Mouse (Mus musculus) embryonic facial prominence, embryonic 11.5 days (tissue): ENCODE measurements at regions not wholly inside any gene's neighbourhood (a gene's known extent, or its start where the extent isn't known, plus 50 kb on each side); places are given as distances from the start of the nearest gene placed in this dataset.

ENCODE experiments used
- ATAC-seq: fragments of 200-750 bp; cut with Nextera tagmentation; replicated peaks from 2 replicates; pipeline ENCODE4 v1.8.0; 2017; ENCODE audit warnings: low read depth; ENCODE audit not compliant: insufficient number of reproducible peaks, low FRiP score, low TSS enrichment
- DNase-seq: peaks from one replicate; pipeline ENCODE4 v3.0.0-alpha.2; 2015; ENCODE audit warnings: low spot score
- H3K27ac ChIP-seq: fragments of 300-500 bp; sonication (generic); replicated peaks from 2 replicates; pipeline ENCODE4 v1.5.1; 2014; ENCODE audit warnings: mild to moderate bottlenecking, low read depth, low read length, control low read depth
- H3K27me3 ChIP-seq: fragments of 300-500 bp; sonication (generic); 2 replicates; pipeline ENCODE4 v1.6.1; 2014; ENCODE audit warnings: mild to moderate bottlenecking, low read length, moderate library complexity, mixed read lengths; ENCODE audit not compliant: control insufficient read depth, insufficient read depth
- H3K36me3 ChIP-seq: fragments of 300-500 bp; sonication (generic); replicated peaks from 2 replicates; pipeline ENCODE4 v1.6.1; 2014; ENCODE audit warnings: low read depth, mild to moderate bottlenecking, low read length, moderate library complexity, mixed read lengths; ENCODE audit not compliant: control insufficient read depth, insufficient read depth
- H3K4me1 ChIP-seq: fragments of 300-500 bp; sonication (generic); 2 replicates; pipeline ENCODE4 v1.6.1; 2014; ENCODE audit warnings: low read length, mixed read lengths; ENCODE audit not compliant: control insufficient read depth, insufficient read depth
- H3K4me2 ChIP-seq: fragments of 300-500 bp; sonication (generic); 2 replicates; pipeline ENCODE4 v1.6.1; 2014; ENCODE audit warnings: low read depth, mild to moderate bottlenecking, control low read depth, low read length, moderate library complexity
- H3K4me3 ChIP-seq: fragments of 300-500 bp; sonication (generic); 2 replicates; pipeline ENCODE4 v1.5.1; 2014; ENCODE audit warnings: low read depth, low read length, control low read depth
- H3K9ac ChIP-seq: fragments of 300-500 bp; sonication (generic); replicated peaks from 2 replicates; pipeline ENCODE4 v1.6.1; 2014; ENCODE audit warnings: mild to moderate bottlenecking, control low read depth, low read length
- H3K9me3 ChIP-seq: fragments of 300-500 bp; sonication (generic); replicated peaks from 2 replicates; pipeline ENCODE4 v1.6.1; 2016; ENCODE audit warnings: mild to moderate bottlenecking, low read length, inconsistent platforms, mixed read lengths; ENCODE audit not compliant: control insufficient read depth
- WGBS: fragments of 180-500 bp; shearing (Covaris S2); extraction: QIAGEN DNeasy Blood & Tissue Kit; methylation state at CpG from one replicate; pipeline ENCODE4 v1.1.7; 2014; 5-methylcytosine and 5-hydroxymethylcytosine counted together

GRCm38 (mm10) chr15:31724252-31724651 is 122.6 kb downstream of the Fam173b start:
- Histone ChIP-seq H3K36me3 (no peaks in the 10 kb centered on the region), H3K9ac (no peak overlapping the region), H3K27ac (no peak overlapping the region), H3K4me3 (no peak overlapping the region), H3K9me3 (no peaks in the 10 kb centered on the region), H3K27me3 (no peaks in the 10 kb centered on the region), H3K4me1 (no peaks in the 10 kb centered on the region), H3K4me2 (no peak overlapping the region)
- no peak for ATAC-seq
- no peak for DNase-seq
- 69% methylated on average over 11 of the region's 11 CpGs for WGBS

- 86% methylated on average over 9 of the region's 9 CpGs for WGBS
- Histone ChIP-seq H3K27me3 (no peaks in the 10 kb centered on the region), H3K9me3 (no peaks in the 10 kb centered on the region), H3K36me3 (no peaks in the 10 kb centered on the region), H3K27ac (no peak overlapping the region), H3K4me2 (no peak overlapping the region), H3K4me3 (no peak overlapping the region), H3K4me1 (no peaks in the 10 kb centered on the region), H3K9ac (no peak overlapping the region)
- no peak for DNase-seq
- no peak for ATAC-seq
Measured at GRCm38 (mm10) chr15:31729133-31729532, 127.5 kb downstream of the Fam173b start.

GRCm38 (mm10) chr15:31741686-31742085 is 140.0 kb downstream of the Fam173b start:
- no peaks in the 10 kb centered on the region for H3K36me3 ChIP-seq
- no peak overlapping the region for H3K27ac ChIP-seq
- no peaks in the 10 kb centered on the region for H3K27me3 ChIP-seq
- no peak overlapping the region for H3K4me2 ChIP-seq
- WGBS: 37% methylated on average over 4 of the region's 4 CpGs
- no peak overlapping the region for H3K9ac ChIP-seq
- ATAC-seq (0 out of 2 replicates have a peak, but pooled peaks have one; percentile 56), DNase-seq (peak; percentile 83)
- no peak overlapping the region for H3K4me3 ChIP-seq
- H3K4me1 ChIP-seq: no peaks in the 10 kb centered on the region
- H3K9me3 ChIP-seq: no peaks in the 10 kb centered on the region

GRCm38 (mm10) chr15:31744570-31744969 is 142.9 kb downstream of the Fam173b start:
- Histone ChIP-seq H3K4me1 (no peaks in the 10 kb centered on the region), H3K27ac (no peak overlapping the region), H3K4me3 (no peak overlapping the region), H3K27me3 (no peaks in the 10 kb centered on the region), H3K9ac (no peak overlapping the region), H3K36me3 (no peaks in the 10 kb centered on the region), H3K9me3 (no peaks in the 10 kb centered on the region), H3K4me2 (no peak overlapping the region)
- ATAC-seq (no peak), DNase-seq (no peak)
- WGBS: 88% methylated on average over 2 of the region's 2 CpGs

GRCm38 (mm10) chr15:31752632-31753031 is 151.0 kb downstream of the Fam173b start:
- H3K36me3 ChIP-seq: no peaks in the 10 kb centered on the region
- WGBS: 54% methylated on average over 2 of the region's 2 CpGs
- ATAC-seq: no peak
- H3K27ac ChIP-seq: no peak overlapping the region
- H3K4me2 ChIP-seq: no peak overlapping the region
- no peaks in the 10 kb centered on the region for H3K27me3 ChIP-seq
- no peak overlapping the region for H3K4me3 ChIP-seq
- DNase-seq: no peak
- H3K9ac ChIP-seq: no peak overlapping the region
- no peaks in the 10 kb centered on the region for H3K4me1 ChIP-seq
- H3K9me3 ChIP-seq: no peaks in the 10 kb centered on the region

GRCm38 (mm10) chr15:31753578-31754281 is 152.1 kb downstream of the Fam173b start:
- H3K9me3 ChIP-seq: no peaks in the 10 kb centered on the region
- no peak overlapping the region for H3K4me3 ChIP-seq
- no peak overlapping the region for H3K4me2 ChIP-seq
- DNase-seq (peak; percentile 11), ATAC-seq (peak; percentile 48)
- no peak overlapping the region for H3K9ac ChIP-seq
- H3K27me3 ChIP-seq: no peaks in the 10 kb centered on the region
- no peak overlapping the region for H3K27ac ChIP-seq
- no peaks in the 10 kb centered on the region for H3K4me1 ChIP-seq
- 27% methylated on average over 14 of the region's 14 CpGs for whole genome bisulfite sequencing
- no peaks in the 10 kb centered on the region for H3K36me3 ChIP-seq

GRCm38 (mm10) chr15:31768959-31769844 is 167.6 kb downstream of the Fam173b start:
- 87% methylated on average over 12 of the region's 12 CpGs for WGBS

GRCm38 (mm10) chr15:31783081-31783480 is 181.4 kb downstream of the Fam173b start:
- H3K9ac ChIP-seq: no peak overlapping the region
- 76% methylated on average over 2 of the region's 2 CpGs for WGBS
- no peak for DNase-seq
- no peaks in the 10 kb centered on the region for H3K4me1 ChIP-seq
- no peak overlapping the region for H3K4me2 ChIP-seq
- no peaks in the 10 kb centered on the region for H3K36me3 ChIP-seq
- no peak overlapping the region for H3K4me3 ChIP-seq
- no peak overlapping the region for H3K27ac ChIP-seq
- H3K9me3 ChIP-seq: no peaks in the 10 kb centered on the region
- no peaks in the 10 kb centered on the region for H3K27me3 ChIP-seq
- no peak for ATAC-seq

More at GRCm38 (mm10) chr15:31768959-31769844, 167.6 kb downstream of the Fam173b start:
- H3K36me3 ChIP-seq: no peaks in the 10 kb centered on the region
- H3K27me3 ChIP-seq: no peaks in the 10 kb centered on the region
- ATAC-seq (no peak), DNase-seq (no peak)
- no peak overlapping the region for H3K4me2 ChIP-seq
- H3K27ac ChIP-seq: no peak overlapping the region
- H3K4me3 ChIP-seq: no peak overlapping the region
- H3K9ac ChIP-seq: no peak overlapping the region
- no peaks in the 10 kb centered on the region for H3K4me1 ChIP-seq
- H3K9me3 ChIP-seq: no peaks in the 10 kb centered on the region
